Comparison of ENCODE assay signal across 39 mouse cellular contexts in genomic region chr10:95719472-95719871, GRCm38 (mm10). TPM values are rescaled to one million over a fixed set of nuclear protein-coding genes. Genes with fewer than 3 reads are reported as not detected.
DNase-seq lines count a peak whose midpoint lies in the region; ATAC-seq and TF ChIP-seq lines count a peak whose summit lies in the region.
"Had no signal": no experiment of that assay in that cellular context is flagged by ENCODE, and none has a peak within 500 bp of the region (broad histone marks: within the 10 kb centered on the region; RNA-seq: fewer than 3 reads in every experiment).

No protein-coding gene starts in this region.

- DNase-seq in forebrain, embryonic 10.5 days (ENCODE audit: extremely low spot score, low spot score), result no peak
- DNase-seq in forebrain, embryonic 14.5 days (ENCODE audit: low spot score), result no peak
- DNase-seq in liver, result peak; percentile 18
- DNase-seq in liver, postnatal 0 days, result no peak
- DNase-seq in liver, embryonic 13.5 days, result peak; percentile 22
- no peak for DNase-seq in lung, postnatal 0 days (ENCODE audit: low spot score)
- no peak for DNase-seq in kidney, postnatal 25 days
- DNase-seq: adrenal gland, adult 8-10 months; cerebellum, adult 2 months; cerebellum, postnatal 25 days; gastrocnemius, adult 2 months; heart, postnatal 10 days; kidney, adult 8-10 months; layer of hippocampus, adult 9-11 months; lung, postnatal 36 days; right cerebral cortex, postnatal 4 days; thymus, adult 18-20 months; thymus, postnatal 25 days had no signal

- H3K4me3 ChIP-seq in forebrain, embryonic 10.5 days, result no peak overlapping the region
- no peak overlapping the region for H3K4me3 ChIP-seq in forebrain, embryonic 14.5 days (ENCODE audit: low read depth, low read length)
- no peak overlapping the region for H3K4me3 ChIP-seq in liver, postnatal 0 days (ENCODE audit: low read depth, low read length)
- H3K4me3 ChIP-seq in liver, embryonic 13.5 days (replicated peaks), result no peak overlapping the region
- no peak overlapping the region for H3K4me3 ChIP-seq in lung, postnatal 0 days (ENCODE audit: low read depth, low read length)
- H3K4me3 ChIP-seq: embryonic facial prominence, embryonic 12.5 days; gastrocnemius, adult 2 months; heart, embryonic 13.5 days; hindbrain, embryonic 10.5 days; left cerebral cortex, adult 2 months; limb, embryonic 12.5 days; liver, embryonic 15.5 days; lung, embryonic 15.5 days; megakaryocyte, embryonic 14.5 days; midbrain, embryonic 13.5 days; neural tube, embryonic 13.5 days had no signal

- ATAC-seq in forebrain, embryonic 14.5 days, result no peak
- ATAC-seq in liver, postnatal 0 days, result no peak
- ATAC-seq in liver, embryonic 13.5 days (ENCODE audit: low read depth), result peak; percentile 62; the same call in 1 of the 2 replicates
- no peak for ATAC-seq in lung, postnatal 0 days
- no peak for ATAC-seq in granulocyte monocyte progenitor cell, adult 5-6 weeks (replicated peaks; ENCODE audit: poor library complexity, severe bottlenecking)
- ATAC-seq: forebrain, embryonic 16.5 days; hindbrain, embryonic 16.5 days; midbrain, embryonic 13.5 days had no signal

- H3K4me2 ChIP-seq in forebrain, embryonic 14.5 days (ENCODE audit: low read length), result no peak overlapping the region
- no peak overlapping the region for H3K4me2 ChIP-seq in liver, postnatal 0 days (ENCODE audit: low read depth, low read length)
- H3K4me2 ChIP-seq in liver, embryonic 13.5 days, result no peak overlapping the region
- no peak overlapping the region for H3K4me2 ChIP-seq in lung, postnatal 0 days (replicated peaks; ENCODE audit: low read depth, low read length)
- H3K4me2 ChIP-seq: embryonic facial prominence, embryonic 12.5 days; heart, embryonic 13.5 days; limb, embryonic 12.5 days; lung, embryonic 15.5 days; midbrain, embryonic 13.5 days; neural tube, embryonic 13.5 days had no signal

- H3K4me1 ChIP-seq in forebrain, embryonic 10.5 days, result peaks cover 14% of the 10 kb centered on the region
- H3K4me1 ChIP-seq in forebrain, embryonic 14.5 days (ENCODE audit: control insufficient read depth, insufficient read depth, low read length), result no peaks in the 10 kb centered on the region
- peaks cover 7% of the 10 kb centered on the region; the same call in 1 of the 2 replicates for H3K4me1 ChIP-seq in liver, postnatal 0 days (ENCODE audit: insufficient read depth)
- H3K4me1 ChIP-seq in liver, embryonic 13.5 days (replicated peaks), result peaks cover 43% of the 10 kb centered on the region
- no peaks in the 10 kb centered on the region for H3K4me1 ChIP-seq in lung, postnatal 0 days (ENCODE audit: insufficient read depth, low read depth, low read length)
- H3K4me1 ChIP-seq: heart, embryonic 13.5 days; lung, embryonic 15.5 days; midbrain, embryonic 13.5 days; neural tube, embryonic 13.5 days had no signal

- no peak for TF ChIP-seq CTCF in liver, postnatal 0 days (IDR thresholded peaks at IDR 0.05; ENCODE audit: low read depth)
- TF ChIP-seq CTCF in lung, postnatal 0 days (IDR thresholded peaks at IDR 0.05), result no peak

- 86% methylated on average over 6 of the region's 6 CpGs for WGBS in forebrain, embryonic 10.5 days
- 94% methylated on average over 6 of the region's 6 CpGs for WGBS in forebrain, embryonic 14.5 days
- 67% methylated on average over 6 of the region's 6 CpGs for WGBS in liver, postnatal 0 days (ENCODE audit: insufficient replicate concordance)
- WGBS in liver, embryonic 13.5 days (ENCODE audit: insufficient replicate concordance), result 40% methylated on average over 6 of the region's 6 CpGs
- WGBS in lung, postnatal 0 days, result 81% methylated on average over 6 of the region's 6 CpGs

- no peaks in the 10 kb centered on the region for H3K27me3 ChIP-seq in forebrain, embryonic 10.5 days (ENCODE audit: poor library complexity, severe bottlenecking)
- H3K27me3 ChIP-seq in forebrain, embryonic 14.5 days (replicated peaks; ENCODE audit: control insufficient read depth, insufficient read depth, low read length), result no peaks in the 10 kb centered on the region
- no peaks in the 10 kb centered on the region for H3K27me3 ChIP-seq in liver, postnatal 0 days (ENCODE audit: insufficient read depth, low read length)
- no peaks in the 10 kb centered on the region for H3K27me3 ChIP-seq in liver, embryonic 13.5 days
- no peaks in the 10 kb centered on the region for H3K27me3 ChIP-seq in lung, postnatal 0 days (replicated peaks; ENCODE audit: insufficient read depth, low read length)
- H3K27me3 ChIP-seq: CH12.LX; embryonic facial prominence, embryonic 12.5 days; heart, embryonic 13.5 days; limb, embryonic 12.5 days; liver, embryonic 15.5 days; lung, embryonic 15.5 days; midbrain, embryonic 13.5 days; neural tube, embryonic 13.5 days had no signal

- no peak for TF ChIP-seq EP300 in liver, postnatal 0 days (IDR thresholded peaks at IDR 0.05; ENCODE audit: low read depth)
- TF ChIP-seq EP300 in lung, postnatal 0 days (IDR thresholded peaks at IDR 0.05), result no peak

- H3K9me3 ChIP-seq in forebrain, embryonic 10.5 days, result no peaks in the 10 kb centered on the region
- no peaks in the 10 kb centered on the region for H3K9me3 ChIP-seq in forebrain, embryonic 14.5 days (replicated peaks; ENCODE audit: control insufficient read depth, low read length)
- H3K9me3 ChIP-seq in liver, postnatal 0 days (ENCODE audit: low read length), result no peaks in the 10 kb centered on the region
- H3K9me3 ChIP-seq in liver, embryonic 13.5 days (replicated peaks), result no peaks in the 10 kb centered on the region
- no peaks in the 10 kb centered on the region for H3K9me3 ChIP-seq in lung, postnatal 0 days (ENCODE audit: low read length)
- H3K9me3 ChIP-seq: embryonic facial prominence, embryonic 12.5 days; hindbrain, embryonic 10.5 days; limb, embryonic 12.5 days; liver, embryonic 15.5 days; lung, embryonic 15.5 days; midbrain, embryonic 13.5 days; neural tube, embryonic 13.5 days had no signal

- H3K36me3 ChIP-seq in forebrain, embryonic 10.5 days (replicated peaks), result no peaks in the 10 kb centered on the region
- H3K36me3 ChIP-seq in forebrain, embryonic 14.5 days (ENCODE audit: control insufficient read depth, insufficient read depth, low read length), result no peaks in the 10 kb centered on the region
- no peaks in the 10 kb centered on the region for H3K36me3 ChIP-seq in liver, postnatal 0 days (replicated peaks; ENCODE audit: insufficient read depth, low read length)
- H3K36me3 ChIP-seq in liver, embryonic 13.5 days, result no peaks in the 10 kb centered on the region
- H3K36me3 ChIP-seq in lung, postnatal 0 days (ENCODE audit: insufficient read depth, low read length), result no peaks in the 10 kb centered on the region
- H3K36me3 ChIP-seq: embryonic facial prominence, embryonic 12.5 days; heart, embryonic 13.5 days; hindbrain, embryonic 10.5 days; limb, embryonic 12.5 days; liver, embryonic 15.5 days; lung, embryonic 15.5 days; midbrain, embryonic 13.5 days; neural tube, embryonic 13.5 days had no signal

- H3K27ac ChIP-seq in forebrain, embryonic 10.5 days, result 0 out of 2 replicates have a peak overlapping the region, but pooled peaks have one; percentile 11
- H3K27ac ChIP-seq in forebrain, embryonic 14.5 days (ENCODE audit: low read depth, low read length), result no peak overlapping the region
- H3K27ac ChIP-seq in liver, postnatal 0 days (ENCODE audit: low read depth), result no peak overlapping the region
- H3K27ac ChIP-seq in liver, embryonic 13.5 days, result no peak overlapping the region
- no peak overlapping the region for H3K27ac ChIP-seq in lung, postnatal 0 days (ENCODE audit: low read length)
- H3K27ac ChIP-seq: embryonic facial prominence, embryonic 12.5 days; gastrocnemius, adult 2 months; heart, embryonic 13.5 days; hindbrain, embryonic 10.5 days; kidney, postnatal 0 days; left cerebral cortex, adult 2 months; limb, embryonic 12.5 days; liver, embryonic 15.5 days; lung, embryonic 15.5 days; midbrain, embryonic 13.5 days; neural tube, embryonic 13.5 days; stomach, postnatal 0 days had no signal

- no peak overlapping the region for H3K9ac ChIP-seq in forebrain, embryonic 14.5 days (ENCODE audit: low read length)
- no peak overlapping the region for H3K9ac ChIP-seq in liver, postnatal 0 days (replicated peaks)
- H3K9ac ChIP-seq in liver, embryonic 13.5 days, result no peak overlapping the region
- no peak overlapping the region for H3K9ac ChIP-seq in lung, postnatal 0 days (replicated peaks; ENCODE audit: low read depth)
- H3K9ac ChIP-seq: embryonic facial prominence, embryonic 12.5 days; heart, embryonic 13.5 days; limb, embryonic 12.5 days; liver, embryonic 15.5 days; lung, embryonic 15.5 days; midbrain, embryonic 13.5 days; neural tube, embryonic 13.5 days had no signal

RNA-seq across cellular contexts. Expression of gene Anapc15-ps, which starts 46.2 kb away (rescaled TPM):
- polyA plus RNA-seq in forebrain, embryonic 10.5 days (2016; fragmentation: Nextera tagmentation; extraction: Ambion mirVana), result not detected in 2 replicates
- not detected in 2 replicates for polyA plus RNA-seq in forebrain, embryonic 14.5 days (2014; fragmentation: Nextera tagmentation; extraction: Ambion mirVana)
- not detected in 2 replicates for polyA plus RNA-seq in liver, postnatal 0 days (2015; fragmentation: Nextera tagmentation; extraction: Ambion mirVana)
- polyA plus RNA-seq in liver, embryonic 13.5 days (2015; fragmentation: Nextera tagmentation; extraction: Ambion mirVana), result not detected in 2 replicates
- not detected in 2 replicates for polyA plus RNA-seq in lung, postnatal 0 days (2015; fragmentation: Nextera tagmentation; extraction: Ambion mirVana)
- not detected in 2 replicates for total RNA-seq in granulocyte monocyte progenitor cell, adult 5-6 weeks (2014; fragmentation: Nextera tagmentation)
- total RNA-seq in granulocyte monocyte progenitor cell, adult 5-6 weeks (2017), result 1.6 and 3.6 TPM in 2 replicates
- total RNA-seq: adrenal gland, postnatal 4 days; gastrocnemius, adult 2 months; gastrocnemius, postnatal 4 days; heart, postnatal 10 days; left cerebral cortex, adult 2 months; left cerebral cortex, postnatal 25 days had no signal
- polyA plus RNA-seq: embryonic facial prominence, embryonic 12.5 days; forebrain, embryonic 16.5 days; heart, embryonic 13.5 days; hindbrain, embryonic 10.5 days; intestine, embryonic 14.5 days; kidney, postnatal 0 days; limb, embryonic 12.5 days; liver, embryonic 15.5 days; midbrain, embryonic 13.5 days; neural tube, embryonic 13.5 days; spleen, adult 2 months; stomach, postnatal 0 days had no signal

Comparison
In these comparisons a context has a peak if more than half of its experiments do, and no peak if none do; other contexts are left out.
1. DNase-seq: peak in liver (single experiment) and liver, embryonic 13.5 days (single experiment); none in forebrain, embryonic 10.5 days (single experiment), forebrain, embryonic 14.5 days (single experiment), liver, postnatal 0 days (single experiment), lung, postnatal 0 days (single experiment) and kidney, postnatal 25 days (0 of 2).